Mouse (Mus musculus) MEL (cell line): ENCODE results near the gene Ergic1. TPM values are rescaled to one million over a fixed set of nuclear protein-coding genes. Genes with fewer than 3 reads are reported as not detected.

Experiments
- DNase-seq: peaks from one replicate; pipeline ENCODE4 v3.0.0; 2011; ENCODE audit warnings: low read depth, low spot score
- H3K27ac ChIP-seq: 2 replicates; pipeline ENCODE4 v1.5.1; 2012; ENCODE audit warnings: low read depth, mild to moderate bottlenecking, control low read depth, low read length, moderate library complexity; ENCODE audit not compliant: control insufficient read depth
- H3K27me3 ChIP-seq, 2 experiments: fragments of 150-350 bp in 1 of 2; sonication (generic) in 1 of 2; 2 replicates each; pipeline ENCODE4 v1.6.1; 2012; ENCODE audit warnings: low read length in 2 of 2, mild to moderate bottlenecking in 2 of 2, improper control_type of control experiment in 1 of 2, moderate library complexity in 1 of 2; ENCODE audit not compliant: insufficient read depth in 2 of 2, control insufficient read depth in 1 of 2
- H3K36me3 ChIP-seq, 2 experiments: 2 replicates each; pipeline ENCODE4 v1.6.1; 2012 to 2014; ENCODE audit warnings: low read length in 2 of 2, improper control_type of control experiment in 1 of 2, inconsistent platforms in 1 of 2, mild to moderate bottlenecking in 1 of 2; ENCODE audit not compliant: insufficient read depth in 2 of 2, control insufficient read depth in 1 of 2
- H3K4me1 ChIP-seq, 2 experiments: fragments of 150-350 bp in 1 of 2; sonication (generic) in 1 of 2; 2 replicates each; pipeline ENCODE4 v1.6.1; 2012; ENCODE audit warnings: low read length in 2 of 2, improper control_type of control experiment in 1 of 2, mild to moderate bottlenecking in 1 of 2; ENCODE audit not compliant: insufficient read depth in 2 of 2, control insufficient read depth in 1 of 2
- H3K4me3 ChIP-seq, 2 experiments: fragments of 150-350 bp in 1 of 2; sonication (generic) in 1 of 2; 2 replicates each; pipeline ENCODE4 v1.5.1; 2012; ENCODE audit warnings: low read depth in 2 of 2, low read length in 2 of 2, mild to moderate bottlenecking in 2 of 2, moderate library complexity in 2 of 2, control low read depth in 1 of 2, improper control_type of control experiment in 1 of 2; ENCODE audit not compliant: control insufficient read depth in 1 of 2, insufficient read depth in 1 of 2
- H3K79me2 ChIP-seq: 2 replicates; pipeline ENCODE4 v1.6.1; 2012; ENCODE audit warnings: mild to moderate bottlenecking, low read length, moderate library complexity; ENCODE audit not compliant: control insufficient read depth, poor library complexity, insufficient read depth
- H3K9ac ChIP-seq: 2 replicates; pipeline ENCODE4 v1.6.1; 2012; ENCODE audit warnings: low read depth, mild to moderate bottlenecking, control low read depth, low read length, moderate library complexity; ENCODE audit not compliant: control insufficient read depth, poor library complexity, severe bottlenecking
- H3K9me3 ChIP-seq: fragments of 150-350 bp; sonication (generic); replicated peaks from 2 replicates; pipeline ENCODE4 v1.6.1; 2012; ENCODE audit warnings: mild to moderate bottlenecking, low read length, improper control_type of control experiment, moderate library complexity; ENCODE audit not compliant: insufficient read depth
- BHLHE40 ChIP-seq: IDR thresholded peaks from 2 replicates; pipeline ENCODE4 v1.6.1; 2012; ENCODE audit warnings: low read depth, mild to moderate bottlenecking, inconsistent platforms, low read length, improper control_type of control experiment, borderline replicate concordance
- CTCF ChIP-seq, 3 experiments: IDR thresholded peaks in 2 of 3; conservative IDR thresholded peaks in 1 of 3; 2 replicates each; pipeline ENCODE4 v1.5.1; 2011 to 2012; ENCODE audit warnings: low read length in 3 of 3, low read depth in 2 of 3, mild to moderate bottlenecking in 2 of 3, improper control_type of control experiment in 1 of 3, inconsistent platforms in 1 of 3, mixed read lengths in 1 of 3, moderate library complexity in 1 of 3; ENCODE audit not compliant: control insufficient read depth in 1 of 3, insufficient read depth in 1 of 3, poor library complexity in 1 of 3, severe bottlenecking in 1 of 3
- EP300 ChIP-seq, 2 experiments: IDR thresholded peaks; 2 replicates each; pipeline ENCODE4 v1.6.1; 2011; ENCODE audit warnings: improper control_type of control experiment in 2 of 2, low read length in 2 of 2, low read depth in 1 of 2, mild to moderate bottlenecking in 1 of 2
- ETS1 ChIP-seq: IDR thresholded peaks from 2 replicates; pipeline ENCODE4 v1.6.1; 2012; ENCODE audit warnings: low read depth, mild to moderate bottlenecking, inconsistent platforms, low read length, improper control_type of control experiment, moderate library complexity
- HCFC1 ChIP-seq: IDR thresholded peaks from 2 replicates; pipeline ENCODE4 v1.6.1; 2012; ENCODE audit warnings: low read depth, mild to moderate bottlenecking, inconsistent platforms, low read length, improper control_type of control experiment, moderate library complexity
- JUND ChIP-seq: IDR thresholded peaks from 2 replicates; pipeline ENCODE4 v1.6.1; 2011; ENCODE audit warnings: low read depth, mild to moderate bottlenecking, improper control_type of control experiment, low read length
- KAT2A ChIP-seq: conservative IDR thresholded peaks from 2 replicates; pipeline ENCODE4 v1.6.1; 2012; ENCODE audit warnings: low read depth, low read length, improper control_type of control experiment, inconsistent platforms
- MAFK ChIP-seq: IDR thresholded peaks from 2 replicates; pipeline ENCODE4 v1.6.1; 2011; ENCODE audit warnings: low read depth, mild to moderate bottlenecking, low read length, improper control_type of control experiment, borderline replicate concordance
- MEF2A ChIP-seq: IDR thresholded peaks from 2 replicates; pipeline ENCODE4 v1.6.1; 2014; ENCODE audit warnings: low read depth, mild to moderate bottlenecking, inconsistent platforms, low read length, improper control_type of control experiment; ENCODE audit not compliant: poor library complexity, insufficient replicate concordance, severe bottlenecking; ENCODE audit errors: extremely low read depth
- MYC ChIP-seq: IDR thresholded peaks from 2 replicates; pipeline ENCODE4 v1.6.1; 2011; ENCODE audit warnings: low read depth, mild to moderate bottlenecking, low read length, improper control_type of control experiment, moderate library complexity
- POLR2AphosphoS5 ChIP-seq: IDR thresholded peaks from 2 replicates; pipeline ENCODE4 v1.6.1; 2012; ENCODE audit warnings: low read depth, borderline replicate concordance, mild to moderate bottlenecking, inconsistent platforms, low read length, moderate library complexity, mixed read lengths
- SIN3A ChIP-seq: IDR thresholded peaks from 2 replicates; pipeline ENCODE4 v1.6.1; 2012; ENCODE audit warnings: low read length, improper control_type of control experiment, inconsistent platforms
- SMC3 ChIP-seq: IDR thresholded peaks from 2 replicates; pipeline ENCODE4 v1.6.1; 2011; ENCODE audit warnings: low read depth, low read length, improper control_type of control experiment
- TBP ChIP-seq: IDR thresholded peaks from 2 replicates; pipeline ENCODE4 v1.8.0; 2011; ENCODE audit warnings: low read depth, low read length, improper control_type of control experiment
- TCF12 ChIP-seq: IDR thresholded peaks from 2 replicates; pipeline ENCODE4 v1.6.1; 2014; ENCODE audit warnings: low read depth, mild to moderate bottlenecking, inconsistent platforms, low read length, improper control_type of control experiment, moderate library complexity
- UBTF ChIP-seq: IDR thresholded peaks from 2 replicates; pipeline ENCODE4 v1.6.1; 2012; ENCODE audit warnings: low read depth, mild to moderate bottlenecking, inconsistent platforms, low read length, improper control_type of control experiment, moderate library complexity, borderline replicate concordance; ENCODE audit not compliant: insufficient read depth
- USF1 ChIP-seq: IDR thresholded peaks from 2 replicates; pipeline ENCODE4 v1.6.1; 2014; ENCODE audit warnings: low read depth, mild to moderate bottlenecking, inconsistent platforms, low read length, improper control_type of control experiment, moderate library complexity
- USF2 ChIP-seq, 2 experiments: IDR thresholded peaks; 2 replicates each; pipeline ENCODE4 v1.6.1; 2011 to 2012; ENCODE audit warnings: improper control_type of control experiment in 2 of 2, low read length in 2 of 2, borderline replicate concordance in 1 of 2, inconsistent platforms in 1 of 2, low read depth in 1 of 2, mild to moderate bottlenecking in 1 of 2; ENCODE audit not compliant: insufficient read depth in 1 of 2
- ZC3H11A ChIP-seq: IDR thresholded peaks from 2 replicates; pipeline ENCODE4 v1.6.1; 2012; ENCODE audit warnings: low read depth, mild to moderate bottlenecking, inconsistent platforms, low read length, improper control_type of control experiment
- ZKSCAN1 ChIP-seq: IDR thresholded peaks from 2 replicates; pipeline ENCODE4 v1.6.1; 2012; ENCODE audit warnings: low read depth, mild to moderate bottlenecking, inconsistent platforms, low read length, improper control_type of control experiment, moderate library complexity
- ZMIZ1 ChIP-seq: IDR thresholded peaks from 2 replicates; pipeline ENCODE4 v1.6.1; 2012; ENCODE audit warnings: low read depth, mild to moderate bottlenecking, inconsistent platforms, low read length, improper control_type of control experiment, moderate library complexity
- polyA plus RNA-seq, 2 experiments: library from polyadenylated mRNA; stranded (reverse) in 1 of 2; unstranded in 1 of 2; fragments of >175 nt in 1 of 2; fragments of >200 nt in 1 of 2; gene quantifications; 2 replicates each; pipeline versions ENCODE4 v1.2.1 to v1.2.4; 2012; ENCODE audit warnings: low replicate concordance in 2 of 2, low read depth in 1 of 2; ENCODE audit not compliant: insufficient read length in 2 of 2, insufficient read depth in 1 of 2, missing spikeins in 1 of 2
- total RNA-seq: library from RNA; depleted of rRNA; stranded (reverse); fragments of 300-350 nt; gene quantifications from 2 replicates; pipeline ENCODE4 v1.2.3, GENCODE M21; 2012

The Ergic1 gene
- total and polyA plus RNA-seq, 3 experiments, result 78.5 to 730 (median 95.6) TPM

GRCm38 (mm10) chr17:26662978-26663683, 101.8 kb downstream of the Ergic1 start, which contains the start of gene Atp6v0e (continued):
- 0 out of 2 replicates have a peak, but pooled peaks have one; percentile 10 for TF ChIP-seq ZC3H11A
- peak; percentile 62; the same call in 1 of the 2 replicates for TF ChIP-seq MYC
- TF ChIP-seq EP300 (IDR thresholded peaks at IDR 0.05; ENCODE audit: low read depth in 1 of 2, low read length in 2 of 2), result 0 out of 4 replicates have a peak, but pooled peaks of 1 of the 2 experiments have one; percentile 35
- TF ChIP-seq SIN3A, result peak; percentile 89
- TF ChIP-seq USF1, result peak; percentile 51; the same call in 1 of the 2 replicates
- peak; percentile 96 for TF ChIP-seq HCFC1

GRCm38 (mm10) chr17:26665600-26665999, 104.3 kb downstream of the Ergic1 start:
- H3K36me3 ChIP-seq, result peaks cover 0 to 9% of the 10 kb centered on the region in 2 experiments; a peak in 2 of 4 replicates
- no peak overlapping the region for H3K9ac ChIP-seq
- peaks cover 3% of the 10 kb centered on the region; the same call in 1 of the 2 replicates for H3K79me2 ChIP-seq
- no peak for DNase-seq
- no peaks in the 10 kb centered on the region for H3K9me3 ChIP-seq
- H3K4me3 ChIP-seq, result no peak overlapping the region
- H3K27me3 ChIP-seq, result no peaks in the 10 kb centered on the region
- TF ChIP-seq JUND (no peak), ETS1 (no peak), MEF2A (no peak), SMC3 (no peak), BHLHE40 (no peak), USF1 (no peak), CTCF (IDR thresholded peaks at IDR 0.05 in 2 of 3, conservative IDR thresholded peaks at IDR 0.05 in 1 of 3; ENCODE audit: control insufficient read depth in 1 of 3, insufficient read depth in 1 of 3, low read depth in 2 of 3, low read length in 3 of 3, poor library complexity in 1 of 3, severe bottlenecking in 1 of 3) (no peak), POLR2AphosphoS5 (no peak), MAFK (no peak), UBTF (no peak), TBP (no peak), USF2 (IDR thresholded peaks at IDR 0.05; ENCODE audit: borderline replicate concordance in 1 of 2, insufficient read depth in 1 of 2, low read depth in 1 of 2, low read length in 2 of 2) (no peak), TCF12 (no peak), MYC (no peak), ZKSCAN1 (no peak), KAT2A (no peak), ZMIZ1 (no peak)
- TF ChIP-seq, all 39 proteins: peak for 0
- H3K27ac ChIP-seq, result no peak overlapping the region
- H3K4me1 ChIP-seq, result peaks cover 2 to 13% of the 10 kb centered on the region in 2 experiments; a peak in 3 of 4 replicates
